Mouse (Mus musculus) forebrain, embryonic 11.5 days (tissue): ENCODE measurements around the gene Tmem184a. TPM values are rescaled to one million over a fixed set of nuclear protein-coding genes. Genes with fewer than 3 reads are reported as not detected.

Source experiments
- ATAC-seq: fragments of 200-750 bp; cut with Nextera tagmentation; replicated peaks from 2 replicates; pipeline ENCODE4 v1.8.0; 2017; ENCODE audit warnings: moderate TSS enrichment; ENCODE audit not compliant: low FRiP score
- DNase-seq: peaks from one replicate; pipeline ENCODE4 v3.0.0-alpha.2; 2017; ENCODE audit warnings: low spot score
- H3K27ac ChIP-seq: fragments of 300-500 bp; sonication (generic); 2 replicates; pipeline ENCODE4 v1.5.1; 2014; ENCODE audit warnings: low read depth, low read length
- H3K27me3 ChIP-seq: fragments of 300-500 bp; sonication (generic); 2 replicates; pipeline ENCODE4 v1.6.1; 2014; ENCODE audit warnings: mild to moderate bottlenecking, low read length, mixed read lengths; ENCODE audit not compliant: control insufficient read depth, insufficient read depth
- H3K36me3 ChIP-seq: fragments of 300-500 bp; sonication (generic); 2 replicates; pipeline ENCODE4 v1.6.1; 2014; ENCODE audit warnings: mild to moderate bottlenecking, low read length, moderate library complexity, mixed read lengths; ENCODE audit not compliant: control insufficient read depth, insufficient read depth
- H3K4me1 ChIP-seq: fragments of 300-500 bp; sonication (generic); replicated peaks from 2 replicates; pipeline ENCODE4 v1.6.1; 2014; ENCODE audit warnings: low read length, mixed read lengths; ENCODE audit not compliant: control insufficient read depth, insufficient read depth
- H3K4me2 ChIP-seq: fragments of 300-500 bp; sonication (generic); 2 replicates; pipeline ENCODE4 v1.6.1; 2014; ENCODE audit warnings: low read depth, mild to moderate bottlenecking, low read length, moderate library complexity, mixed read lengths; ENCODE audit not compliant: severe bottlenecking
- H3K4me3 ChIP-seq: fragments of 300-500 bp; sonication (generic); 2 replicates; pipeline ENCODE4 v1.5.1; 2014; ENCODE audit warnings: low read depth, low read length
- H3K9ac ChIP-seq: fragments of 300-500 bp; sonication (generic); 2 replicates; pipeline ENCODE4 v1.6.1; 2014; ENCODE audit warnings: low read length
- H3K9me3 ChIP-seq: fragments of 300-500 bp; sonication (generic); 2 replicates; pipeline ENCODE4 v1.6.1; 2016; ENCODE audit warnings: low read length, mixed read lengths; ENCODE audit not compliant: control insufficient read depth
- WGBS: fragments of 180-500 bp; shearing (Covaris S2); extraction: QIAGEN DNeasy Blood & Tissue Kit; methylation state at CpG from one replicate; pipeline ENCODE4 v1.1.7; 2014; 5-methylcytosine and 5-hydroxymethylcytosine counted together
- polyA plus RNA-seq: library from polyadenylated mRNA; unstranded; fragments of >200 nt; fragmentation: Nextera tagmentation; extraction: Ambion mirVana; gene quantifications from 2 replicates; pipeline ENCODE4 v1.2.1, GENCODE M21; 2014

Tmem184a gene
- polyA plus RNA-seq, 1 experiment from 2014 or later = 1.1 TPM

- H3K4me3 ChIP-seq = no peak overlapping the region
- H3K27me3 ChIP-seq = no peaks in the 10 kb centered on the region
- H3K36me3 ChIP-seq = no peaks in the 10 kb centered on the region
- peaks cover 4% of the 10 kb centered on the region for H3K4me1 ChIP-seq
- no peak overlapping the region for H3K27ac ChIP-seq
- ATAC-seq = no peak
- no peak for DNase-seq
- no peak overlapping the region for H3K4me2 ChIP-seq
- no peaks in the 10 kb centered on the region for H3K9me3 ChIP-seq
- WGBS = 90% methylated on average over 3 of the region's 3 CpGs
- no peak overlapping the region for H3K9ac ChIP-seq
Observed at GRCm38 (mm10) chr5:139830734-139831133, 11.0 kb upstream of the Tmem184a start.

- H3K27me3 ChIP-seq = no peaks in the 10 kb centered on the region
- no peak for ATAC-seq
- no peaks in the 10 kb centered on the region for H3K9me3 ChIP-seq
- H3K9ac ChIP-seq = no peak overlapping the region
- no peak overlapping the region for H3K27ac ChIP-seq
- H3K36me3 ChIP-seq = no peaks in the 10 kb centered on the region
- DNase-seq = no peak
- no peak overlapping the region for H3K4me3 ChIP-seq
- H3K4me2 ChIP-seq = no peak overlapping the region
- peaks cover 8% of the 10 kb centered on the region for H3K4me1 ChIP-seq
- 83% methylated on average over 13 of the region's 13 CpGs for WGBS
Observed at GRCm38 (mm10) chr5:139829384-139829783, 9.7 kb upstream of the Tmem184a start.

- no peak overlapping the region for H3K4me2 ChIP-seq
- 93% methylated on average over 1 of the region's 1 CpGs for WGBS
- H3K27me3 ChIP-seq = no peaks in the 10 kb centered on the region
- H3K4me1 ChIP-seq = peaks cover 8% of the 10 kb centered on the region
- no peak overlapping the region for H3K27ac ChIP-seq
- no peaks in the 10 kb centered on the region; the same call in 1 of the 2 replicates for H3K36me3 ChIP-seq
- DNase-seq = no peak
- no peak overlapping the region for H3K4me3 ChIP-seq
- H3K9me3 ChIP-seq = no peaks in the 10 kb centered on the region
- ATAC-seq = no peak
- no peak overlapping the region for H3K9ac ChIP-seq
Observed at GRCm38 (mm10) chr5:139827593-139827992, 7.9 kb upstream of the Tmem184a start.

- peaks cover 8% of the 10 kb centered on the region for H3K4me1 ChIP-seq
- peak within 1 kb of the TSS; percentile 89 for H3K9ac ChIP-seq
- peak within 1 kb of the TSS; percentile 57; the same call in 1 of the 2 replicates for H3K27ac ChIP-seq
- DNase-seq (peak; percentile 92), ATAC-seq (peak; percentile 86)
- WGBS = under 1% methylated on average over 43 of the region's 43 CpGs
- H3K4me3 ChIP-seq = peak within 1 kb of the TSS; percentile 91
- no peaks in the 10 kb centered on the region for H3K9me3 ChIP-seq
- peak within 1 kb of the TSS; percentile 94 for H3K4me2 ChIP-seq
- H3K27me3 ChIP-seq = no peaks in the 10 kb centered on the region
- H3K36me3 ChIP-seq = no peaks in the 10 kb centered on the region; the same call in 1 of the 2 replicates
Observed at GRCm38 (mm10) chr5:139826357-139827055, 6.8 kb upstream of the Tmem184a start, which contains the start of the genes Gm26938 and Psmg3. Gene Gm26938, minus strand, starts transcription at chr5:139826407. Gene Psmg3, minus strand, starts transcription at chr5:139826885.

GRCm38 (mm10) chr5:139825947-139826346, 6.2 kb upstream of the Tmem184a start:
- H3K4me1 ChIP-seq = peaks cover 8% of the 10 kb centered on the region
- H3K9ac ChIP-seq = peak overlapping the region; percentile 89
- H3K4me3 ChIP-seq = peak overlapping the region; percentile 91
- H3K9me3 ChIP-seq = no peaks in the 10 kb centered on the region
- peak overlapping the region; percentile 94 for H3K4me2 ChIP-seq
- DNase-seq (no peak), ATAC-seq (no peak)
- WGBS = 46% methylated on average over 11 of the region's 11 CpGs
- no peaks in the 10 kb centered on the region for H3K27me3 ChIP-seq
- no peaks in the 10 kb centered on the region; the same call in 1 of the 2 replicates for H3K36me3 ChIP-seq
- H3K27ac ChIP-seq = no peak overlapping the region

- H3K4me1 ChIP-seq = peaks cover 8% of the 10 kb centered on the region
- H3K4me3 ChIP-seq = no peak overlapping the region
- H3K9ac ChIP-seq = no peak overlapping the region
- 89% methylated on average over 10 of the region's 10 CpGs for WGBS
- ATAC-seq (no peak), DNase-seq (no peak)
- H3K27me3 ChIP-seq = no peaks in the 10 kb centered on the region
- no peaks in the 10 kb centered on the region; the same call in 1 of the 2 replicates for H3K36me3 ChIP-seq
- no peak overlapping the region for H3K4me2 ChIP-seq
- H3K27ac ChIP-seq = no peak overlapping the region
- H3K9me3 ChIP-seq = no peaks in the 10 kb centered on the region
Observed at GRCm38 (mm10) chr5:139824531-139824930, 4.8 kb upstream of the Tmem184a start.

GRCm38 (mm10) chr5:139821466-139822459, 2.0 kb upstream of the Tmem184a start:
- H3K36me3 ChIP-seq = no peaks in the 10 kb centered on the region; the same call in 1 of the 2 replicates
- ATAC-seq = no peak
- peaks cover 8% of the 10 kb centered on the region for H3K4me1 ChIP-seq
- H3K4me2 ChIP-seq = no peak overlapping the region
- H3K27me3 ChIP-seq = no peaks in the 10 kb centered on the region
- no peak overlapping the region for H3K27ac ChIP-seq
- no peak overlapping the region for H3K4me3 ChIP-seq
- H3K9me3 ChIP-seq = no peaks in the 10 kb centered on the region
- DNase-seq = peak; percentile 48
- 87% methylated on average over 12 of the region's 12 CpGs for WGBS
- no peak overlapping the region for H3K9ac ChIP-seq

GRCm38 (mm10) chr5:139818801-139819200, 916 bp downstream of the Tmem184a start:
- Histone ChIP-seq H3K9me3 (no peaks in the 10 kb centered on the region), H3K4me3 (no peak overlapping the region), H3K4me1 (no peaks in the 10 kb centered on the region), H3K4me2 (no peak overlapping the region), H3K9ac (no peak overlapping the region), H3K27ac (no peak overlapping the region), H3K36me3 (no peaks in the 10 kb centered on the region; the same call in 1 of the 2 replicates), H3K27me3 (no peaks in the 10 kb centered on the region; the same call in 1 of the 2 replicates)
- WGBS = 52% methylated on average over 4 of the region's 4 CpGs
- ATAC-seq (no peak), DNase-seq (peak; percentile 61)
